Mouse (Mus musculus) limb, embryonic 13.5 days (tissue): ENCODE data around the gene Adamts17. TPM values are rescaled to one million over a fixed set of nuclear protein-coding genes. Genes with fewer than 3 reads are reported as not detected.
A peak's percentile ranks its signal among the peaks of the same experiment; 100 is the strongest.

Experiments used
- ATAC-seq: fragments of 200-750 bp; cut with Nextera tagmentation; 2 replicates; pipeline ENCODE4 v1.8.0; 2017; ENCODE audit warnings: low read depth, moderate number of reproducible peaks, moderate TSS enrichment; ENCODE audit not compliant: low FRiP score
- H3K27ac ChIP-seq: fragments of 300-500 bp; sonication (generic); 2 replicates; pipeline ENCODE4 v1.5.1; 2015; ENCODE audit warnings: inconsistent platforms, mild to moderate bottlenecking, moderate library complexity
- H3K27me3 ChIP-seq: fragments of 300-500 bp; sonication (generic); 2 replicates; pipeline ENCODE4 v1.6.1; 2015; ENCODE audit warnings: mild to moderate bottlenecking, inconsistent platforms
- H3K36me3 ChIP-seq: fragments of 300-500 bp; sonication (generic); 2 replicates; pipeline ENCODE4 v1.6.1; 2015; ENCODE audit warnings: inconsistent platforms, mild to moderate bottlenecking, moderate library complexity
- H3K4me1 ChIP-seq: fragments of 300-500 bp; sonication (generic); 2 replicates; pipeline ENCODE4 v1.6.1; 2015; ENCODE audit warnings: inconsistent platforms
- H3K4me2 ChIP-seq: fragments of 300-500 bp; sonication (generic); replicated peaks from 2 replicates; pipeline ENCODE4 v1.6.1; 2015; ENCODE audit warnings: inconsistent platforms, mild to moderate bottlenecking, moderate library complexity
- H3K4me3 ChIP-seq: fragments of 300-500 bp; sonication (generic); 2 replicates; pipeline ENCODE4 v1.5.1; 2015; ENCODE audit warnings: moderate library complexity, mild to moderate bottlenecking, inconsistent platforms
- H3K9ac ChIP-seq: fragments of 300-500 bp; sonication (generic); 2 replicates; pipeline ENCODE4 v1.6.1; 2015; ENCODE audit warnings: mild to moderate bottlenecking, inconsistent platforms
- H3K9me3 ChIP-seq: fragments of 300-500 bp; sonication (generic); 2 replicates; pipeline ENCODE4 v1.6.1; 2016; ENCODE audit warnings: inconsistent platforms
- WGBS: fragments of 180-500 bp; shearing (Covaris S2); methylation state at CpG from one replicate; pipeline ENCODE4 v1.1.7; 2015; 5-methylcytosine and 5-hydroxymethylcytosine counted together
- polyA plus RNA-seq: library from polyadenylated mRNA; unstranded; fragments of >200 nt; fragmentation: Nextera tagmentation; extraction: Ambion mirVana; gene quantifications from 2 replicates; pipeline ENCODE4 v1.2.1, GENCODE M21; 2015

Gene Adamts17
- polyA plus RNA-seq, result 13.1 and 15.3 TPM in 2 replicates

- H3K27ac ChIP-seq, result peak within 1 kb of the TSS; percentile 52
- ATAC-seq, result peak; percentile 97
- under 1% methylated on average over 30 of the region's 30 CpGs for WGBS
- H3K36me3 ChIP-seq, result no peaks in the 10 kb centered on the region
- H3K4me3 ChIP-seq, result peak within 1 kb of the TSS; percentile 77
- peak within 1 kb of the TSS; percentile 99 for H3K4me2 ChIP-seq
- H3K27me3 ChIP-seq, result peaks cover 14% of the 10 kb centered on the region
- peaks cover 52% of the 10 kb centered on the region for H3K4me1 ChIP-seq
- H3K9me3 ChIP-seq, result no peaks in the 10 kb centered on the region
- H3K9ac ChIP-seq, result peak within 1 kb of the TSS; percentile 77
These were observed at the start of gene Adamts17 for GRCm38 (mm10) chr7:66839463-66840007. Adamts17 (plus strand) TSS chr7:66839735.

- peaks cover 38% of the 10 kb centered on the region for H3K4me1 ChIP-seq
- H3K4me2 ChIP-seq, result no peak overlapping the region
- H3K36me3 ChIP-seq, result no peaks in the 10 kb centered on the region
- no peaks in the 10 kb centered on the region for H3K27me3 ChIP-seq
- ATAC-seq, result no peak
- WGBS, result 27% methylated on average over 7 of the region's 8 CpGs
- H3K9me3 ChIP-seq, result no peaks in the 10 kb centered on the region
- no peak overlapping the region for H3K4me3 ChIP-seq
- no peak overlapping the region for H3K9ac ChIP-seq
- H3K27ac ChIP-seq, result no peak overlapping the region
These were observed 49.4 kb upstream of the Adamts17 start for GRCm38 (mm10) chr7:66789860-66790748.

GRCm38 (mm10) chr7:66791022-66791421 lies 48.5 kb upstream of the Adamts17 start:
- H3K4me2 ChIP-seq, result no peak overlapping the region
- no peaks in the 10 kb centered on the region for H3K9me3 ChIP-seq
- H3K27me3 ChIP-seq, result no peaks in the 10 kb centered on the region
- H3K4me1 ChIP-seq, result peaks cover 38% of the 10 kb centered on the region
- H3K27ac ChIP-seq, result no peak overlapping the region
- 87% methylated on average over 3 of the region's 3 CpGs for WGBS
- no peak overlapping the region for H3K4me3 ChIP-seq
- H3K9ac ChIP-seq, result no peak overlapping the region
- H3K36me3 ChIP-seq, result no peaks in the 10 kb centered on the region
- ATAC-seq, result no peak

- no peaks in the 10 kb centered on the region for H3K36me3 ChIP-seq
- no peaks in the 10 kb centered on the region for H3K27me3 ChIP-seq
- H3K9me3 ChIP-seq, result no peaks in the 10 kb centered on the region
- no peak overlapping the region for H3K4me2 ChIP-seq
- H3K4me1 ChIP-seq, result peaks cover 24% of the 10 kb centered on the region
- H3K27ac ChIP-seq, result peak overlapping the region; percentile 39; the same call in 1 of the 2 replicates
- no peak overlapping the region for H3K9ac ChIP-seq
- no peak overlapping the region for H3K4me3 ChIP-seq
- no peak for ATAC-seq
- 37% methylated on average over 1 of the region's 1 CpGs for WGBS
These were observed 42.6 kb upstream of the Adamts17 start for GRCm38 (mm10) chr7:66796909-66797308.

- WGBS, result 94% methylated on average over 1 of the region's 1 CpGs
- no peak overlapping the region for H3K27ac ChIP-seq
- H3K4me2 ChIP-seq, result no peak overlapping the region
- no peaks in the 10 kb centered on the region for H3K9me3 ChIP-seq
- H3K9ac ChIP-seq, result no peak overlapping the region
- peaks cover 26% of the 10 kb centered on the region for H3K4me1 ChIP-seq
- H3K4me3 ChIP-seq, result no peak overlapping the region
- ATAC-seq, result no peak
- no peaks in the 10 kb centered on the region for H3K36me3 ChIP-seq
- H3K27me3 ChIP-seq, result no peaks in the 10 kb centered on the region
These were observed 42.2 kb upstream of the Adamts17 start for GRCm38 (mm10) chr7:66797345-66797744.

GRCm38 (mm10) chr7:66798826-66799225 lies 40.7 kb upstream of the Adamts17 start:
- Histone ChIP-seq H3K27me3 (no peaks in the 10 kb centered on the region), H3K36me3 (no peaks in the 10 kb centered on the region), H3K9me3 (no peaks in the 10 kb centered on the region), H3K4me3 (no peak overlapping the region), H3K4me1 (peaks cover 32% of the 10 kb centered on the region), H3K4me2 (no peak overlapping the region), H3K9ac (no peak overlapping the region), H3K27ac (no peak overlapping the region)
- 14% methylated on average over 5 of the region's 5 CpGs for WGBS
- no peak for ATAC-seq

GRCm38 (mm10) chr7:66800784-66801183 lies 38.8 kb upstream of the Adamts17 start:
- no peaks in the 10 kb centered on the region for H3K27me3 ChIP-seq
- no peak overlapping the region for H3K4me3 ChIP-seq
- no peak overlapping the region for H3K27ac ChIP-seq
- no peaks in the 10 kb centered on the region for H3K36me3 ChIP-seq
- no peak overlapping the region for H3K4me2 ChIP-seq
- no peaks in the 10 kb centered on the region for H3K9me3 ChIP-seq
- ATAC-seq, result no peak
- no peak overlapping the region for H3K9ac ChIP-seq
- WGBS, result 78% methylated on average over 5 of the region's 5 CpGs
- H3K4me1 ChIP-seq, result peaks cover 36% of the 10 kb centered on the region

GRCm38 (mm10) chr7:66801785-66802184 lies 37.8 kb upstream of the Adamts17 start:
- no peak for ATAC-seq
- Histone ChIP-seq H3K4me2 (no peak overlapping the region), H3K27ac (no peak overlapping the region), H3K36me3 (no peaks in the 10 kb centered on the region), H3K4me3 (no peak overlapping the region), H3K4me1 (peaks cover 33% of the 10 kb centered on the region), H3K9me3 (no peaks in the 10 kb centered on the region), H3K27me3 (no peaks in the 10 kb centered on the region), H3K9ac (no peak overlapping the region)

GRCm38 (mm10) chr7:66803798-66804197 lies 35.7 kb upstream of the Adamts17 start:
- H3K4me2 ChIP-seq, result no peak overlapping the region
- peaks cover 27% of the 10 kb centered on the region for H3K4me1 ChIP-seq
- H3K27me3 ChIP-seq, result no peaks in the 10 kb centered on the region
- no peak overlapping the region for H3K27ac ChIP-seq
- H3K4me3 ChIP-seq, result no peak overlapping the region
- H3K9me3 ChIP-seq, result no peaks in the 10 kb centered on the region
- H3K36me3 ChIP-seq, result no peaks in the 10 kb centered on the region
- 36% methylated on average over 5 of the region's 5 CpGs for WGBS
- no peak for ATAC-seq
- H3K9ac ChIP-seq, result no peak overlapping the region

- WGBS, result 76% methylated on average over 3 of the region's 3 CpGs
- Histone ChIP-seq H3K27me3 (no peaks in the 10 kb centered on the region), H3K9ac (no peak overlapping the region), H3K4me1 (peaks cover 18% of the 10 kb centered on the region), H3K4me2 (no peak overlapping the region), H3K36me3 (no peaks in the 10 kb centered on the region), H3K4me3 (no peak overlapping the region), H3K27ac (no peak overlapping the region), H3K9me3 (no peaks in the 10 kb centered on the region)
- ATAC-seq, result no peak
These were observed 32.7 kb upstream of the Adamts17 start for GRCm38 (mm10) chr7:66806801-66807200.

GRCm38 (mm10) chr7:66810436-66810835 lies 29.1 kb upstream of the Adamts17 start:
- ATAC-seq, result no peak

GRCm38 (mm10) chr7:66811294-66811693 lies 28.2 kb upstream of the Adamts17 start:
- WGBS, result 69% methylated on average over 1 of the region's 1 CpGs
- peaks cover 19% of the 10 kb centered on the region for H3K4me1 ChIP-seq

More at GRCm38 (mm10) chr7:66810436-66810835, 29.1 kb upstream of the Adamts17 start:
- peaks cover 19% of the 10 kb centered on the region for H3K4me1 ChIP-seq
- no peaks in the 10 kb centered on the region for H3K27me3 ChIP-seq
- no peak overlapping the region for H3K4me2 ChIP-seq
- no peaks in the 10 kb centered on the region for H3K9me3 ChIP-seq
- no peak overlapping the region for H3K4me3 ChIP-seq
- H3K36me3 ChIP-seq, result no peaks in the 10 kb centered on the region
- no peak overlapping the region for H3K9ac ChIP-seq
- no peak overlapping the region for H3K27ac ChIP-seq
- WGBS, result 93% methylated on average over 7 of the region's 7 CpGs

More at GRCm38 (mm10) chr7:66811294-66811693, 28.2 kb upstream of the Adamts17 start:
- H3K27ac ChIP-seq, result no peak overlapping the region
- no peak for ATAC-seq
- H3K4me2 ChIP-seq, result no peak overlapping the region
- no peak overlapping the region for H3K4me3 ChIP-seq
- no peaks in the 10 kb centered on the region for H3K27me3 ChIP-seq
- H3K9ac ChIP-seq, result no peak overlapping the region
- H3K9me3 ChIP-seq, result no peaks in the 10 kb centered on the region
- H3K36me3 ChIP-seq, result no peaks in the 10 kb centered on the region
